Mouse (Mus musculus) G1E (cell line): Measurements from ENCODE around the gene Btbd9. TPM values are rescaled to one million over a fixed set of nuclear protein-coding genes. Genes with fewer than 3 reads are reported as not detected.
A peak's percentile ranks its signal among the peaks of the same experiment; 100 is the strongest.
"Not testable (repeated sequence)": the region's sequence is repeated elsewhere in the genome, so short reads cannot be mapped to it uniquely, and the experiment has no call there.

Experiments used
- ATAC-seq: 2 replicates; pipeline ENCODE4 v1.8.0; 2016; ENCODE audit warnings: mild to moderate bottlenecking; ENCODE audit not compliant: insufficient number of reproducible peaks, poor library complexity, low FRiP score, severe bottlenecking; ENCODE audit errors: extremely low read depth
- DNase-seq: peaks from one replicate; pipeline ENCODE4 v3.0.0; 2012; ENCODE audit warnings: low spot score
- H3K27me3 ChIP-seq: 2 replicates; pipeline ENCODE4 v1.6.1; 2012; ENCODE audit warnings: mild to moderate bottlenecking, low read length, inconsistent platforms; ENCODE audit not compliant: insufficient read depth
- H3K36me3 ChIP-seq: replicated peaks from 2 replicates; pipeline ENCODE3; 2012; ENCODE audit warnings: mild to moderate bottlenecking, inconsistent platforms
- H3K4me1 ChIP-seq: 2 replicates; pipeline ENCODE4 v1.6.1; 2012; ENCODE audit warnings: low read depth, low read length, inconsistent platforms, mixed read lengths; ENCODE audit not compliant: insufficient read depth
- H3K4me3 ChIP-seq: 2 replicates; pipeline ENCODE4 v1.5.1; 2012; ENCODE audit warnings: low read depth, mild to moderate bottlenecking, inconsistent platforms, low read length, moderate library complexity, mixed read lengths
- H3K9me3 ChIP-seq: replicated peaks from 2 replicates; pipeline ENCODE4 v1.6.1; 2012; ENCODE audit warnings: inconsistent platforms
- CTCF ChIP-seq: IDR thresholded peaks from 2 replicates; pipeline ENCODE4 v1.5.1; 2012; ENCODE audit warnings: low read depth, low read length, inconsistent platforms, mixed read lengths
- GATA1 ChIP-seq: IDR thresholded peaks from 2 replicates; pipeline ENCODE4 v1.6.1; 2012; ENCODE audit warnings: borderline replicate concordance, low read length, inconsistent platforms, mixed read lengths
- GATA2 ChIP-seq: IDR thresholded peaks from 2 replicates; pipeline ENCODE4 v1.6.1; 2012; ENCODE audit warnings: low read depth, low read length, inconsistent platforms, borderline replicate concordance
- POLR2AphosphoS5 ChIP-seq: IDR thresholded peaks from 2 replicates; pipeline ENCODE4 v1.6.1; 2012; ENCODE audit warnings: low read depth, low read length, inconsistent platforms; ENCODE audit not compliant: insufficient replicate concordance
- TAL1 ChIP-seq: conservative IDR thresholded peaks from 2 replicates; pipeline ENCODE4 v1.6.1; 2012; ENCODE audit warnings: low read depth, low read length, inconsistent platforms, mixed read lengths
- polyA plus RNA-seq: library from polyadenylated mRNA; stranded (reverse); fragments of >175 nt; gene quantifications from 2 replicates; pipeline ENCODE4 v1.2.3, GENCODE M21; 2012
- total RNA-seq, 2 experiments: library from RNA; stranded (forward) in 1 of 2; stranded (reverse) in 1 of 2; fragments of 200-1000 nt in 1 of 2; fragments of >200 nt in 1 of 2; fragmentation: Nextera tagmentation in 1 of 2; gene quantifications; 2 replicates each; pipeline ENCODE4 v1.2.3; 2014 to 2017

Gene Btbd9
- total and polyA plus RNA-seq, 3 experiments: 33.6 to 68.4 (median 57.5) TPM

DNA sequence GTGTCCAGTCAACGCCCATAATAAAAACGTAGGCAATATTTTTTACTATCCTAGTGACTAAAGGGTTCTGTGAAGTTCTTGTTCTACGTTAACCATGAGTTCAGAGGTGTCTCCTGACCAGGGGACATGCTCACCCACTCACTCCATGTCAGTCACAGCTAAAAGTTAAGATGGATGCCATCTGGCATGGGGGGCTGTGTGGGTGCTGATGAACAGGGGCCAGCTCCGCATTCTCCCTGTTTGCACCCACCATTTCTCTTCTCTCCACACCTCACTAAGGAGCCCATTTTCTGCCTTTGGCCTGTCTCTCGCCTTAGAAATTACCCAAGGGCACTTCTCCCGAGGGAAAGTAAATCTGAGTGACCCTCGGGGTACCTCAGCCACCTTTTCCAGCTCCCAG lies 63.8 kb downstream of the Btbd9 start:
- DNase-seq (no peak), ATAC-seq (no peak)
- Histone ChIP-seq H3K9me3 (no peaks in the 10 kb centered on the region), H3K36me3 (peaks cover 66% of the 10 kb centered on the region), H3K27me3 (no peaks in the 10 kb centered on the region), H3K4me3 (no peak overlapping the region), H3K4me1 (no peaks in the 10 kb centered on the region)
- TF ChIP-seq GATA2: no peak
- no peak for TF ChIP-seq POLR2AphosphoS5

GRCm38 (mm10) chr17:30512007-30512406 lies 64.3 kb downstream of the Btbd9 start:
- no peaks in the 10 kb centered on the region for H3K4me1 ChIP-seq
- TF ChIP-seq GATA1 (no peak), CTCF (no peak), TAL1 (no peak), POLR2AphosphoS5 (no peak), GATA2 (no peak)
- H3K36me3 ChIP-seq: peaks cover 66% of the 10 kb centered on the region
- no peaks in the 10 kb centered on the region for H3K27me3 ChIP-seq
- no peaks in the 10 kb centered on the region for H3K9me3 ChIP-seq
- DNase-seq (no peak), ATAC-seq (no peak)
- no peak overlapping the region for H3K4me3 ChIP-seq

- H3K9me3 ChIP-seq: no peaks in the 10 kb centered on the region
- no peak for ATAC-seq
- H3K36me3 ChIP-seq: peaks cover 63% of the 10 kb centered on the region
- no peaks in the 10 kb centered on the region for H3K4me1 ChIP-seq
- no peak for TF ChIP-seq POLR2AphosphoS5
- no peaks in the 10 kb centered on the region for H3K27me3 ChIP-seq
- no peak for DNase-seq
- no peak overlapping the region for H3K4me3 ChIP-seq
Observed at GRCm38 (mm10) chr17:30511399-30511798, 64.9 kb downstream of the Btbd9 start.

DNA sequence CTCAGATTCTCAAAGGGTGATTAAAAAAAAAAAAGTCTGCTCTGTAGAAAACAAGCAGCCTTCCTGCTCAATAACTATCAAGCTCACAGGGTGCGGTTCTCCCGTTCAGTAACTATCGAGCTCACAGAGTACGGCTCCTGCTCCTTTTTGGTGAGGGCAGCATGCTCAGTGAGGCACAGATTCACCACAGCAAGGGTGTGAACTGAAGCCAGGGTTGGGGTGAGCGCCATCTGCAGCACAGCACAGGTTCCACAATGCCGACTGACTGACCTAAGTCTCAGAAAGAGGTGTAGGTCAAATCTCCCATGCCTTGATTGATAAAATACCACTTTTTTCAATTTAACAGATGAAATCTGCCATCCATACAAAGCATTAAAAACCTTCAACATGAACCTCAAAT lies 66.1 kb downstream of the Btbd9 start:
- H3K4me1 ChIP-seq: no peaks in the 10 kb centered on the region
- H3K36me3 ChIP-seq: peaks cover 58% of the 10 kb centered on the region

DNA sequence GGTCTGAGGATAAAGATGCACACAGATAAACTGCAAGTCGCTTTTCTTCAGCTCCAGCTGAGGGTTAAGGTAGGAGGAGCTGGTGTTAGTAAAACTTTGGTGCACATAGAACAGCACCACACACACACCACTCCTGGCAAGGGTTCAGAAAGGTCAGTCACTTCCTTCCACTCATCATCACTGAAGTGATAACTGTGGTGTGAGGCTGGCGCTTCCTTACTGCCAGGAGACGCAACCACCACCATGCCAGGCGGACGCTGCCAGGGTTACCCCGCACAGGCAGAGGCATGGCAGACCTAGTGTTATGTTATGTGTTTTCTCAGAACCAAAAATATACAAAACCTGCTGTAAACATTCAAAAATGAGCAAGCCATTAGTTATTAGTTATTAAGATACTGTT lies 66.6 kb downstream of the Btbd9 start:
- TF ChIP-seq GATA1 (no peak), TAL1 (no peak), CTCF (no peak), POLR2AphosphoS5 (no peak)
- H3K36me3 ChIP-seq: peaks cover 60% of the 10 kb centered on the region
- DNase-seq (no peak), ATAC-seq (no peak)
- no peak overlapping the region for H3K4me3 ChIP-seq
- H3K27me3 ChIP-seq: no peaks in the 10 kb centered on the region
- no peaks in the 10 kb centered on the region for H3K9me3 ChIP-seq
- no peaks in the 10 kb centered on the region for H3K4me1 ChIP-seq

More for the DNA sequence above, 66.1 kb downstream of the Btbd9 start:
- Histone ChIP-seq H3K27me3 (no peaks in the 10 kb centered on the region), H3K4me3 (no peak overlapping the region), H3K9me3 (no peaks in the 10 kb centered on the region)
- TF ChIP-seq TAL1: no peak
- TF ChIP-seq CTCF: no peak
- TF ChIP-seq POLR2AphosphoS5: no peak
- TF ChIP-seq GATA2: no peak
- TF ChIP-seq GATA1: no peak
- DNase-seq (no peak), ATAC-seq (no peak)

DNA sequence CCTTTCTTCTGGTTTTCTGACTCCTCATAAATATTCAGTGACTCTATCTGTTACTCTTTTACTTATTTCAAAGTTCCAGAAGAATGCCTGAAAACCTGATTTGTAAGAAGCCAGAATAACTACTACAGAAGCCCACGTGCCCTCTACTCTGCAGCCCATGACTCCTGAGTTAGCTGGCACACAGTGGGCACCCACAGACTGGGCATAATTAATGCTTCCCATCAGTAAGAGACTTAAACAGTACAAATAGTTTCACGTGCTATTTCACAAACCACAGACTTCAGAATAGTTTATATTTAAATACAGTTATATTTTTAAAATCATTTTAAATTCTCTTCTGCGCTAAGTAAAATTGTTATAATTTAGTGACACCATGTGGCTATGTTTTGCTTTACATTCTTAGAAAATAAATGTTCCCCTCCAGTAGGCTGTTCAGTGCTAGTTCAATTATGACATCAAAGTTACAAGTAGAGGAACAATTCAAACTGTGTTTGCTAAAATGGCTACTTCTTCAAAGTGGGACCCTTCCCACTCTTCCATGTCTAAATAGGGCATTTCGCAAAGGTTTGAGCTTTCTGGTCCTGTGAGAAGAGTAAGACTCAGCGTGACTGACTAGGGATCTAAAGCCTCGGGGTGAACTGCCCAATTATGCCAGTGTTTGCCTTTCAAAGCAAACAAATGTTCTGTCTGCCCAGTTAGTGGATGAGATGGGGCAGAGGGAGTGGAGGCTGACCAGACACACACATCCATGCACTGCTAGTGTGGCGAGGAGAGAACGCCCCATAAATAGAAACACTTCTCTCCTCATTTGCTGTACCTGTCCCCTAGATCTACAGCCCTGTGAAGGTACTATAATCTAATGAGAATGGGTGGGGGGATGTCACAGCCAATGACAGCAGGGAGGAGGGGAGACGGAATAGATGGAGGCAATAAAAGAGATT lies 68.4 kb downstream of the Btbd9 start:
- DNase-seq (no peak), ATAC-seq (no peak)
- Histone ChIP-seq H3K36me3 (peaks cover 50% of the 10 kb centered on the region), H3K4me1 (no peaks in the 10 kb centered on the region), H3K4me3 (no peak overlapping the region), H3K9me3 (no peaks in the 10 kb centered on the region), H3K27me3 (no peaks in the 10 kb centered on the region)
- TF ChIP-seq TAL1: no peak
- peak; percentile 79; the same call in 1 of the 2 replicates for TF ChIP-seq GATA1

DNA sequence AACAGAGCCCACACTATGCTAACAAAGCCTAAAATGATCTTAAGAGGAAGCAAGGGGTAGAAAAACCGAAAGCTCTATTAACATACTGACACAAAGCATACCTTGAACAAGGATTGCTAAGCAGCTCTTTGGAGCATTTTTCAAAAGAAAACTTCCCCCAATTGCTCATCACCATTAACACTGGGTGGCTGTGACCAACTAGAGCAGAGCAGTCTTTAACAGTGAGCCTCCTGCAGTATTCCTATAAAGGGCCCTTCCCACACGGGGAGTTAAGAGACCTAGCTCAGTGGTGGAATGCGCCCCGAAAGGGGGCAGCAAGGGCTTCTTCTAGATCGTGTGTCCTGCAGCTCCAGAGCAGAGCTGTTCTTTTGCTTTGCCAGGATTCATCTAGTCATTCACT lies 69.4 kb downstream of the Btbd9 start:
- Histone ChIP-seq H3K4me3 (no peak overlapping the region), H3K36me3 (peaks cover 42% of the 10 kb centered on the region), H3K27me3 (no peaks in the 10 kb centered on the region), H3K4me1 (no peaks in the 10 kb centered on the region), H3K9me3 (no peaks in the 10 kb centered on the region)
- TF ChIP-seq POLR2AphosphoS5: no peak
- no peak for TF ChIP-seq TAL1
- TF ChIP-seq CTCF: no peak
- ATAC-seq: no peak
- no peak for DNase-seq

DNA sequence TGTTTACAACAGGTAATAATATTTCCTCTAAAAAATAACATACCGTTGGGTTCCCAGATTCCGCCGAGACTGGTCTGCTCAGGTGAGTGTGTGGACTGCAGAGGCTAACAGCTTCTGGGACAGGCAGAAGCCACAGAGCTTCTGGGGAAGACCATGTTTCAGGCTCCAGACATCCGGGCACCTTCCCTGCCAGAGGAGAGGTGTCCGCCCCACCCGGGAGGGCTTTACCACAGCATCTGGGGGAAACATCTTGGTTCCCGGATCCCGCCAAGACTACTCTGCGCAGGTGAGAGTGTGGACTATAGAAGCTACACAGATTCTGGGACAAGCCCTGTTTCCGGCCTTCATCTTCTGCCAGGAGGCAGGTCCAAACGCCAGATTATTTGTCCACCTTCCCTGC lies 76.7 kb downstream of the Btbd9 start:
- not testable (repeated sequence) for H3K4me3 ChIP-seq, ATAC-seq, H3K27me3 ChIP-seq, H3K9me3 ChIP-seq, DNase-seq, H3K4me1 ChIP-seq
- peaks cover 27% of the 10 kb centered on the region for H3K36me3 ChIP-seq
